Mouse (Mus musculus) adrenal gland, postnatal 4 days (tissue): ENCODE results near the gene Cyp2w1. TPM values are rescaled to one million over a fixed set of nuclear protein-coding genes. Genes with fewer than 3 reads are reported as not detected.

Experiments
- DNase-seq, 2 experiments: peaks; one replicate each; pipeline ENCODE4 v3.0.0; 2021 to 2022; ENCODE audit warnings: low spot score in 2 of 2, mixed read lengths in 2 of 2
- long read RNA-seq, 2 experiments: library from polyadenylated mRNA; stranded (forward); transcript quantifications; one replicate each; pipeline ENCODE4 v2.0.0; 2021
- total RNA-seq, 2 experiments: library from RNA; stranded (reverse); gene quantifications; 2 replicates each; pipeline ENCODE4 v1.2.3; 2021

Cyp2w1 gene
- not detected for total RNA-seq
- long read RNA-seq, experiment 1 = 0 reads
- long read RNA-seq, experiment 2 = 0 reads

GRCm38 (mm10) chr5:139352317-139352716 is at the start of gene Cyp2w1:
TSS of gene Cyp2w1 (plus strand) at chr5:139352617.
- DNase-seq = no peak

DNA sequence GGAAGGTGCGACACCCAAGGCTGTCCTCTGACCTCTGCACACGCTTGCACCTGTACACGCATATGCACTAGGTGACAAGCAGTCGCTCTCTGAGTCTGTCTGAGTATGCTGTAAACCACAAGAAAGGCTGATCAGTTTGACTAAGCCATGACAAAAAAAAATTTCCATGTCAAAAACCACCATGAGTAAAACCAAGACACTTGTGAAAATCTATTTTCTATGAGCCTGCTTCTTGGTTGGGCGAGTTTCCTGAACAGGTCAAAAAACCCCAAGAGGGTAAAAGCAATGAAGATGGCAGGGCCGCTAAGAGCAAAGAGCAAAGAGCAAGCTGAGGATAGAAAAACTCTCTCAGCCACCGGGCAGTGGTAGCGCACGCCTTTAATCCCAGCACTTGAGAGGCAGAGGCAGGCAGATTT is 48.8 kb upstream of the Cyp2w1 start:
- no peak for DNase-seq

GRCm38 (mm10) chr5:139309946-139310345 is 42.5 kb upstream of the Cyp2w1 start:
- DNase-seq = no peak

GRCm38 (mm10) chr5:139310477-139310876 is 41.9 kb upstream of the Cyp2w1 start:
- DNase-seq = no peak

- DNase-seq = no peak
Measured at GRCm38 (mm10) chr5:139311822-139312221, 40.6 kb upstream of the Cyp2w1 start.

DNA sequence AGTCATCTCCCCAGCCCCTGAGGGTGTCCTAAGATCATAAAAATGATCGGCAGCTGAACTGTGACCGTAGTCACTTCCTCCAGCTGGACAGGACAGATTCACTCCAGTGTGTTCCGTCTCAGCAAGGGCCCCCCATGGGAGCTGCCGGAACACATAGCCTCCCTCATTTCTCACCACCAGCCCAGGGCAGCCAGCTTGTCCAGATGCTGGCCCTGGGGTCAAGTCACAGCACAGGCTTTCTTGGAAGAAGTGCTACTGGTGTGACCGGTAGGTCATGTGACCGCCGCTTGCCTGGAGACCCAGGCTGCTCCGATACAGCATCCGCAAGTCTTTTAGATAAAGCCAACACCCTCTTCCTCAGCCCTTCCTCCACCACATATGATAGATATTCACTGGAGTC is 38.9 kb upstream of the Cyp2w1 start:
- no peak for DNase-seq

GRCm38 (mm10) chr5:139314941-139315642 is 37.3 kb upstream of the Cyp2w1 start:
- DNase-seq = no peak

GRCm38 (mm10) chr5:139316982-139317675 is 35.3 kb upstream of the Cyp2w1 start:
- DNase-seq = no peak

GRCm38 (mm10) chr5:139317751-139318504 is 34.5 kb upstream of the Cyp2w1 start:
- DNase-seq = no peak

DNA sequence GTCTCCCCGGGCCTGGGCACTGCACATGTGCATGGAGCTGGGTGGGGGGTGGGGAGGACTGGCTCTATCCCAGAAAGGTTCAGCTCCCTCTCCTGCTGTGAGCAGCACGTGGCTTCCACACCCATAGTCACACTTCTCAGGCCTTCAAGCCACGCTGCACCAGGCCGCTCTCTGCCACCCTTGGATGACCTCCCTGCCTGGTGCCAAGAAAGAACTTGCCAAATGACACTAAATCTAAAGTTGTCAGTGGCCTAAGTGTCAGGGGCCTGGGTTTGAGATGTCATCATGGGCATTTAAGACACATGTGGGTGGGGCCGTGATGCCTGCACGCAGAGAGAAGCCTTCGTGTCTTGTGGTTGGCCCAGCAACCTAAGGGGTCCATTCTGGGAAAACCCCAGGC is 32.0 kb upstream of the Cyp2w1 start:
- no peak for DNase-seq

DNA sequence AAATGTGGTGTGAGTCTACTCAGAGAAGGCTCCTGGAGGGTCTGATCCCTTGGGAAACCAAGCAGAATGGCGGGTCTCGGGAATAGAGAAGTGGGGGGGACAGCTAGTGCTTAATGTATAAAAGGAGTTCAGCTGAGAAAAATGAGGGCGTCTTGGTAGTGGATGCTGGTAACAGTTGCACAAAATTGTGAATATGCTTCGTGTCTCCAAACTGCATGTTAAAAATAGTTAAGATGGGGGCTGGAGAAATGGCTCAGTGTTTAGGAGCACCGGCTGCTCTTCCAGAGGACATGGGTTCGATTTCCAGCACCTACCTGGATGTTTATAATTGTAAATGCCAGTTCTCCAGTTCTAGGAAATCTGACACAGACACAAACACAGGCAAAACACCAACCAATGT is 31.1 kb upstream of the Cyp2w1 start:
- no peak for DNase-seq

DNA sequence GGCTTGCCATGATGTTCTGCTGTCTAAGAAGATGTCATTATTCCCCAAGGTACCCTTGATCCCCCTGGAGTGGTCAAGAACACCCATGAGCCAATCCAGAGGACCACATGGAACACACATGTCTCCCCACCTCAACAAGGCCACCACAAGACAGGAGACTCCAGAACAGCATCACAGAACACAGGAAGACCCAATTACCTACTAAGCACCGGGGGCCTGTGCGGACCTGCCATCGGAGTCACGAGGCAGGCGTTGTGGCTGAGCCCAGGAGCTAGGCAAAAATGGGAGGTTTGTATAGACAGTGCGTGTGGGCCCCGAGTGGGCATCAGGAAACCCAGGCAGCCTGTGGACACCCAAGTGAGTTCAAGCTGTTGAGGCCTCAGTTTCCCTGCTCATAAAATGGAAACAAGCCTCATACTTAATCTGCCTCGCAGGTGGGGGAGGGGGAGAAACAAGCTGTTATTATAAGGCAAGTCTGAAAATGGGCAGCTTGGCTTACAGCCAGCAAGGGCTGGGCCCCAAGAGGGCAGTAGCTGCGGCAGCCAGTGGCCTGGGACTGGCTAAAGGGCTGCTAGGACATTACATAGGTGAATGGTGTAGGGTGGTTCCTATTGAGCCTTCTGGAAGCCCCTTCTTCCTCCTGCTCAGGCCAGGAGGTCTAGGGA is 29.0 kb upstream of the Cyp2w1 start:
- no peak for DNase-seq

DNA sequence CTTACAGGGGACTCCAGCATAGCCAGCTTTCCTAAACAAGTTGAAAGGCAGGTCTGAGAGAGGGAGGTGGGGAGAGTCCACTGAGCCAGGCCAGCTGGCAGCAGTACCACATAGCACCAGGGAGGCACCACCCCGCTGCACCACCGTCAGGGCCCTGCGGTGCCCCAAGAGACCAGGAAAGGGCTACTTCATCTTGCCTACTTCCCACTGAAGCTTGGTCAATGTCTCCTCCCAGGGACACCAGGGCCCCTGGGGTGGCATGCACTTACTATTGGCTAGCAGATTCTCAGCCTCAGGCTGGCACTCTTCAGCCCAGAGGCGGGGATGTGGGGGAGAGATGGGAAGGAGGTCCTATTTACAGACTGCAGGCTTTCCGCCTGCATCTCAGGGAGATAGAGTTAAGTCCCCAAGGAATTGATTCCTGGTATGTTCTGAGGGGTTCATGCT is 28.3 kb upstream of the Cyp2w1 start:
- DNase-seq = no peak

- no peak for DNase-seq
Measured at GRCm38 (mm10) chr5:139324691-139325394, 27.6 kb upstream of the Cyp2w1 start.

DNA sequence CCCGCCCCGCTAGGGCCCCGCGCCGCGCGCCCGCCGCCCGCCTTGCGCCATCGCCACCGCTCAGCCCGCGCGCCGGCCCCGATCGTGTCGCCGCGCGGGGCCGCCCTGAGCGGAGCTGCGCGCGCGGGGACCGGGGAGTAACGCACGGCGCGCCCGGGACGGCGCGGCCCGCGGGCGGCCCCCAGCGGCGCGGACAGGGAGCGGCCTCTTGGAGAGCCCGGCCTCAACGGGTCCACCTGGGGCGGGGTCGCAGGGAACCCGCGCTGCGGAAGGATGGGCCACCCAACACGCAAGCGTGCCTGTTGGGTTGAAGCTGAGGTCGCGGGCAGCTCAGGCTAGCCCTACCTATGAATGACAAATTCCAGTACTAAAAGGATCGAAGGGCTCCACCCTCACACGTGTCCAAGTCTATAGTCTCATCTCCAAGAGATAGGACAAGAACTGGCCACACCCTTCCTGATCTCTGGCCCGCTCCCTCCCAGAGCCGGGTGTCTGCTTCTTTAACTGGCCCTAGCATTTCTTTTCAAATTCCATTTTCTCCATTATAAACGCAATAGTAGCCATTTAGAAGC is 26.9 kb upstream of the Cyp2w1 start, which contains the start of gene Adap1:
TSS of gene Adap1 (minus strand) at position 228 of the 572 bp plus-strand sequence.
- peak in 1 of 2 experiments; percentile 26 for DNase-seq

DNA sequence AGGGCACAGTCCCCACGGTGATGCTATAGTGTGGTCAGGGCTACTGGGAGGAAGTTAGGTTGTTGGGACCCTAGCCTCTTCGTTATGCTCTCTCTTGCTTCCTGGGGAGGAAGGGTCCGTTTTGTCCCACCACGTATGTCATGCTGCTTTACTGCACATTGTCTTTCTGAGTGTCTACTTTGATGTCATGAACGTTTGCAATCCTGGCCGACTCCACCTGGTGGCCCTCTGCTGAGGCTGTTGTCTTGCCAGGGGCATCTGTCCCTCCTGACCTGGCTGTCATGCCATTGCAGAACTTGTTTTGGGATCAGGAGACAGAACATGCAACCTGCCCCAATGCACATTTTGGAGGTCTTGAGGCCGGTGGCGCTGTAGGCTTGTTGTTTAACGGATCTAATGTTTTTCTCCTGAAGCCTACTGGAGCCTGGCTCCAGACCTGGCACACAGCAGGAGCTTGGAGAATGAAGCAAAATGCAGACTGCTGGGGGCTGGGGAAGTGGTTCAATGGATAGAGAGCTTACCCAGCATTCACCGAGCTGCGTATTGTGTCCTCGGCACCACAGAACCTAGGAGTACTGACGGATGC is 26.2 kb upstream of the Cyp2w1 start:
- no peak for DNase-seq

GRCm38 (mm10) chr5:139326986-139327633 is 25.3 kb upstream of the Cyp2w1 start:
- DNase-seq = no peak

DNA sequence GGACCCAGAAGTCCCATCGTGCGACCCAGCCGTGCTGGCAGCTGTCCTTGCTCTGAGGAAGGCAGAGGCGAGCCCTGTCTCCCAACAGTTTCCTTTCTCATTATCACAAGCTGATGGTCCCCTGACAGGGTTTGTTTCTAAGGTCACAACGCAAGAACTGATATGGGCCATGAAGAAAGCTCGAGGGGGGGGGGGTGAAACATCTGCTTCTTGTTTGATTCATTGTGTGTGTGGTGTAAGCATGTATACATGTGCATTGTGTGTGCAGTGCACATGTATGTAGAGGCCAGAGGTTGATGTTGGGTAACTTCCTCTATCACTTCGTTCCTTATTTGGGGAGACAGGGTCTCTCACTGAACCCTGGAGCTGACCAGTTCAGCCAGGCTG is 24.8 kb upstream of the Cyp2w1 start:
- no peak for DNase-seq

- no peak for DNase-seq
Measured at GRCm38 (mm10) chr5:139330766-139331165, 21.7 kb upstream of the Cyp2w1 start.
